Mouse (Mus musculus): ENCODE results near the gene Gm21149.
"Not testable (repeated sequence)": the region's sequence is repeated elsewhere in the genome, so short reads cannot be mapped to it uniquely, and the experiment has no call there.

DNA sequence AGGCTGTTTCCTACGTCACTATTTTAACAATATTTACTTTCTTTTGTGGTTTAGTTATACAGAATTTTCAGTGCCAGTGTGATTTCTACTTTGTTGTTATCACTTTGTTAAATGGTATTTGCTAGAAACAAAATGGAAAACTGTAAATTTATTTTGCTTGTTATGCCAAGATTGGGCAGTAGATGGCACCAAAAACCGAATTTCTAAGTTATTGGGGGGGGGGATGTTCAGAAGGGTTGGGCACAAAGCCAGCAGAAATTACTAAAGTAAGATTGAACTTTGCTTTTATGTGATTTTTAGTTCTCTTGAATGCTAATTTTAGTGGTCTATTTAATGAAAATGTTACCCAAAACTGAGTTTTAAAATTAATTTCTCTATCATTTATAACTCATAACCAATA, 8.3 kb upstream of the Gm21149 start:
- not testable (repeated sequence) for TF ChIP-seq CTCF (IDR thresholded peaks at IDR 0.05; ENCODE audit: low read depth, low read length); POLR2A (IDR thresholded peaks at IDR 0.05; ENCODE audit: borderline replicate concordance, low read depth, low read length)
